Mouse (Mus musculus) bone marrow, adult 2 months (tissue): Measurements from ENCODE around the gene E130116L18Rik.

ENCODE experiments used
- CTCF ChIP-seq: fragments of 200-500 bp; IDR thresholded peaks from 2 replicates; pipeline ENCODE4 v1.5.1; 2011; ENCODE audit warnings: low read length, control low read depth; ENCODE audit not compliant: control insufficient read depth, insufficient read depth
- POLR2A ChIP-seq: fragments of 200-500 bp; IDR thresholded peaks from 2 replicates; pipeline ENCODE4 v1.6.1; 2011; ENCODE audit warnings: low read depth, mild to moderate bottlenecking, control low read depth, low read length, borderline replicate concordance; ENCODE audit not compliant: control insufficient read depth

DNA sequence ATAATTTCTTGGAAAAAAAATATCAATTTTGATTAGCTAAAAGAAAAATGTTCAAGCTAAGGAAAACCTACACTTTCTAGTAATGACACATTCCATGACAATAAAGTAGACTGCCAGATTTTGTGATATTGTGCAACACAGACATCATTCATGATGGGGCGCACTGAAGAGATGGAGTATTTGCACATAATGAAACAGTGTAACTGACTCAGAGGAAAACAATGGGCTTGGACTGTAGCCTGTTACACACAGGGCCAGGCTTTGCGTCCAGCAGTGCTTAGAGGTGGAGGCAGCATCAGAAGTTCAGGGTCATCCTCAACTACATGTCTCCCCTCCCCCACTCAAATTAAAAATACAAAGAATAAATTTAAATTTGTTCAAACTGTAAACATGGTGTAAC lies 32.4 kb downstream of the E130116L18Rik start:
- TF ChIP-seq CTCF (no peak), POLR2A (no peak)
